ENCODE assay signal across 21 mouse cellular contexts in the genomic region with DNA sequence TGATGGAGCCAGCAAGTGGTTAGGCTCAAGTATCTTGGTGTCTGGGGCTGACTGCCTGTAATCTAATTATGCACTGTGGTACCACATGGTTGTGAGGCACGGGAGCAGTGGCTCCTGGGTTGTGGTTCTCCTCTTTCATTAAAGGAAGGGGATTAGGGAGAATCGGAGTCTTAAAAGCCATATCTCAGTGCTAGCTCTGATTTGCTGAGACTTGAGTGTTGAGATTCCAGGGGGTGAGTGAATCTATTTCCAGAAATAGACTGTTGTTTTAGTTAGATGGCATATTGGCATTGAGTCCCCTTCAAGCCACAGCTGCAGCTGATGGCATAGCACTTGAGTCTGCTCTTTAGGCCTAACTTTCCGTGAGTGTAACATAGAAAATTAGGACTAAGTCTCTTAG.
DNase-seq lines count a peak whose midpoint lies in the region; ATAC-seq lines count a peak whose summit lies in the region.
"Had no signal": no experiment of that assay in that cellular context is flagged by ENCODE, and none has a peak within 500 bp of the region (broad histone marks: within the 10 kb centered on the region; RNA-seq: fewer than 3 reads in every experiment).

No protein-coding gene starts in this region.

- no peaks in the 10 kb centered on the region for H3K36me3 ChIP-seq in heart, embryonic 12.5 days
- no peaks in the 10 kb centered on the region for H3K36me3 ChIP-seq in heart, embryonic 15.5 days
- H3K36me3 ChIP-seq in intestine, embryonic 16.5 days (ENCODE audit: control insufficient read depth, insufficient read depth, low read length) = no peaks in the 10 kb centered on the region
- H3K36me3 ChIP-seq: forebrain, embryonic 15.5 days; hindbrain, embryonic 12.5 days had no signal

- peak; percentile 36; the same call in 1 of the 2 replicates for ATAC-seq in heart, embryonic 12.5 days (ENCODE audit: insufficient number of reproducible peaks, low FRiP score)
- peak; percentile 79 for ATAC-seq in heart, embryonic 15.5 days (replicated peaks; ENCODE audit: insufficient number of reproducible peaks, insufficient read depth, low FRiP score, low read depth)
- no peak for ATAC-seq in intestine, embryonic 16.5 days
- no peak for ATAC-seq in megakaryocyte, adult 5-6 weeks (ENCODE audit: poor library complexity, severe bottlenecking)
- ATAC-seq: forebrain, embryonic 15.5 days; hindbrain, embryonic 16.5 days; inflammation-experienced regulatory T-cells, adult 6 months; Patski had no signal

- peak; percentile 25 to 36 for DNase-seq in heart, adult 18-20 months
- no peak for DNase-seq in heart, adult 8-10 months (ENCODE audit: low spot score)
- DNase-seq in heart, postnatal 4 days = peak; percentile 25
- DNase-seq: adrenal gland, adult 2 months; adrenal gland, postnatal 25 days; cerebellum, adult 18-20 months; cerebellum, adult 9-11 months; cerebellum, postnatal 36 days; gastrocnemius, postnatal 36 days; kidney, adult 11 months; kidney, adult 9 months had no signal

- H3K27me3 ChIP-seq in heart, embryonic 12.5 days (replicated peaks) = no peaks in the 10 kb centered on the region
- H3K27me3 ChIP-seq in heart, embryonic 15.5 days = no peaks in the 10 kb centered on the region
- no peaks in the 10 kb centered on the region for H3K27me3 ChIP-seq in intestine, embryonic 16.5 days (replicated peaks; ENCODE audit: control insufficient read depth, insufficient read depth, low read length)
- H3K27me3 ChIP-seq: CH12.LX; forebrain, embryonic 15.5 days; hindbrain, embryonic 12.5 days; Patski had no signal

- peaks cover 21% of the 10 kb centered on the region for H3K4me1 ChIP-seq in heart, embryonic 12.5 days (replicated peaks)
- H3K4me1 ChIP-seq in heart, embryonic 15.5 days (replicated peaks) = peaks cover 14% of the 10 kb centered on the region
- no peaks in the 10 kb centered on the region for H3K4me1 ChIP-seq in intestine, embryonic 16.5 days (ENCODE audit: control insufficient read depth, insufficient read depth, low read length)

- WGBS in heart, embryonic 12.5 days = 19% methylated on average over 3 of the region's 3 CpGs
- WGBS in heart, embryonic 15.5 days = 37% methylated on average over 3 of the region's 3 CpGs
- 69% methylated on average over 3 of the region's 3 CpGs for WGBS in intestine, embryonic 16.5 days

- H3K27ac ChIP-seq in heart, embryonic 12.5 days (ENCODE audit: poor library complexity, severe bottlenecking) = peak overlapping the region; percentile 81
- H3K27ac ChIP-seq in heart, embryonic 15.5 days = peak overlapping the region; percentile 80
- H3K27ac ChIP-seq in intestine, embryonic 16.5 days (ENCODE audit: low read length) = no peak overlapping the region
- H3K27ac ChIP-seq: forebrain, embryonic 15.5 days; hindbrain, embryonic 12.5 days had no signal

- no peaks in the 10 kb centered on the region for H3K9me3 ChIP-seq in heart, embryonic 12.5 days (replicated peaks)
- H3K9me3 ChIP-seq in heart, embryonic 15.5 days (replicated peaks) = no peaks in the 10 kb centered on the region
- H3K9me3 ChIP-seq in intestine, embryonic 16.5 days (ENCODE audit: control insufficient read depth, low read length) = no peaks in the 10 kb centered on the region
- H3K9me3 ChIP-seq: forebrain, embryonic 15.5 days; hindbrain, embryonic 12.5 days had no signal

- H3K4me3 ChIP-seq in heart, embryonic 12.5 days = no peak overlapping the region
- no peak overlapping the region for H3K4me3 ChIP-seq in heart, embryonic 15.5 days
- H3K4me3 ChIP-seq in intestine, embryonic 16.5 days (ENCODE audit: low read length) = no peak overlapping the region
- H3K4me3 ChIP-seq: forebrain, embryonic 15.5 days; hindbrain, embryonic 12.5 days had no signal

- no peak overlapping the region for H3K9ac ChIP-seq in heart, embryonic 12.5 days
- H3K9ac ChIP-seq in heart, embryonic 15.5 days = no peak overlapping the region
- no peak overlapping the region for H3K9ac ChIP-seq in intestine, embryonic 16.5 days (ENCODE audit: low read depth, low read length)
- H3K9ac ChIP-seq: forebrain, embryonic 15.5 days; hindbrain, embryonic 12.5 days had no signal

- no peak overlapping the region for H3K4me2 ChIP-seq in heart, embryonic 12.5 days
- no peak overlapping the region for H3K4me2 ChIP-seq in heart, embryonic 15.5 days
- no peak overlapping the region for H3K4me2 ChIP-seq in intestine, embryonic 16.5 days (ENCODE audit: low read depth, low read length)
- H3K4me2 ChIP-seq: forebrain, embryonic 15.5 days; hindbrain, embryonic 12.5 days had no signal

Comparison
In these comparisons a context has a peak if more than half of its experiments do, and no peak if none do; other contexts are left out.
1. ATAC-seq: peak in heart, embryonic 12.5 days (single experiment) and heart, embryonic 15.5 days (single experiment); none in intestine, embryonic 16.5 days (single experiment) and megakaryocyte, adult 5-6 weeks (single experiment).